Mouse (Mus musculus): ENCODE data around the gene Phactr1.

The Phactr1 gene

GRCm38 (mm10) chr13:43176676-43177075 lies 496.3 kb downstream of the Phactr1 start:
- peak; percentile 69 for DNase-seq (ENCODE audit: low read depth, low spot score)

- DNase-seq (ENCODE audit: low read depth, low spot score) = peak; percentile 36
These were observed 496.9 kb downstream of the Phactr1 start for GRCm38 (mm10) chr13:43177317-43177716.

GRCm38 (mm10) chr13:43181104-43181503 lies 500.7 kb downstream of the Phactr1 start:
- peak; percentile 43 for DNase-seq (ENCODE audit: low read depth, low spot score)

- peak; percentile 77 for DNase-seq (ENCODE audit: low read depth, low spot score)
These were observed 502.2 kb downstream of the Phactr1 start for GRCm38 (mm10) chr13:43182465-43183201.

- no peak for DNase-seq (ENCODE audit: low read depth, low spot score)
These were observed 503.0 kb downstream of the Phactr1 start for GRCm38 (mm10) chr13:43183248-43184055.

- DNase-seq (ENCODE audit: low read depth, low spot score) = no peak
These were observed 507.3 kb downstream of the Phactr1 start for GRCm38 (mm10) chr13:43187736-43188135.

Measured in A20 (cell line).